Mouse (Mus musculus) G1E (cell line): ENCODE measurements around the gene Mettl14.

Experiments used
- CTCF ChIP-seq: IDR thresholded peaks from 2 replicates; pipeline ENCODE4 v1.5.1; 2012; ENCODE audit warnings: low read depth, low read length, inconsistent platforms, mixed read lengths
- GATA1 ChIP-seq: IDR thresholded peaks from 2 replicates; pipeline ENCODE4 v1.6.1; 2012; ENCODE audit warnings: borderline replicate concordance, low read length, inconsistent platforms, mixed read lengths
- GATA2 ChIP-seq: IDR thresholded peaks from 2 replicates; pipeline ENCODE4 v1.6.1; 2012; ENCODE audit warnings: low read depth, low read length, inconsistent platforms, borderline replicate concordance

DNA sequence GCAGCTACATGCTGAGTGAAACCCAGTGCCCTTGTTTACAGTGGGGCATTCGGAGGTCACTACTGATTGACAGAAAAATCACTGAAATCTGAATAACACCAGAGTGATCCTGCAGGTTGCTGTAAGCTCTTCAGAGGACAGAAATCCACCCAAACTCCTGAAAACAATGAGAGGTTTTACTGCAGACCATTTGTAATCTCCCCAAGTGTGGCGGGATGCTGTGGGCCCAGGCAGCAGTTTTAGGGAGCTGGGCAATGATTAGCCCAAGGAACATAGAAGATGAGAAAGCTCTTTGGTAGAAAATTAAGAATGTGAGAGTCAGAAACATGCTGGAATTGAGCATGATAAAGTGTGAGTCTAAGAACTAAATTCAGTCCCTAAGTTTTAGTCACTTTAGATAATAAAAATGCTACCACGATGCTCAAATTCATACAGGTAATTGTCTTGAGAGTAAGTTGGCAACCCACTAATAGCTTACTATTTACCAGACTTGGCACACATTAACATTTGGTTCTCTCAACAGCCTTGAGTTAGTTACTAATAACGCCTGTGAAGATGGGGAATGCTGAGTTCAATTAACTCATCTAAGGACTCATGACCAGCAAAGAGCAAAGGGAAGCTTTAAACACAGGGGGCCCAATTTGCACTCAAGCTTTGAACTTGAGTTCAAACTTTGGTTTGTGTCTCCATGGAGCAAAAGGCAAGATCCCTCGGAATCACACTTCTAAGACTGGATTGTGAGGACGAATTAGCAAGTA lies 26.1 kb upstream of the Mettl14 start:
- no peak for TF ChIP-seq CTCF
- TF ChIP-seq GATA2, result no peak
- TF ChIP-seq GATA1, result no peak
